Mouse (Mus musculus) monocyte, adult 5-6 weeks (primary cell): ENCODE data around the gene Cphx1. TPM values are rescaled to one million over a fixed set of nuclear protein-coding genes. Genes with fewer than 3 reads are reported as not detected.

ENCODE experiments used
- total RNA-seq: library from RNA; stranded (forward); fragments of 200-1000, 200-491, 200-594 nt; gene quantifications from 3 replicates; pipeline ENCODE4 v1.2.3, GENCODE M21; 2017

The Cphx1 gene
- total RNA-seq, 1 experiment from 2014 or later = 0.19 TPM

Other genes starting within 250 kb of the Cphx1 start
- gene Ppif, start 244.2 kb upstream of the Cphx1 start, total RNA-seq = 3.2 to 11.4 TPM (median 7.9 TPM) in 3 replicates
- gene Zcchc24, start 169.3 kb upstream of the Cphx1 start, total RNA-seq = 10.5 to 11.8 TPM (median 10.9 TPM) in 3 replicates
- 7.9 to 21.5 TPM (median 10.8 TPM) in 3 replicates for gene Anxa11, start 96.1 kb upstream of the Cphx1 start, total RNA-seq
- gene Plac9a, start 35.2 kb upstream of the Cphx1 start, total RNA-seq = not detected in 3 replicates
- 2.8 to 14.1 TPM (median 6.1 TPM) in 3 replicates for gene Tmem254a, start 10.6 kb upstream of the Cphx1 start, total RNA-seq
- gene Duxbl1, start 40.3 kb downstream of the Cphx1 start, total RNA-seq = not detected in 3 replicates
- not detected in 3 replicates for gene Gm9780, start 104.4 kb downstream of the Cphx1 start, total RNA-seq
- gene Tmem254c, start 129.1 kb downstream of the Cphx1 start, total RNA-seq = 21.2 to 71.6 TPM (median 36.3 TPM) in 3 replicates
- gene Cphx2, start 143.2 kb downstream of the Cphx1 start, total RNA-seq = not detected in 3 replicates
- gene Cphx3, start 144.0 kb downstream of the Cphx1 start, total RNA-seq = not detected in 3 replicates
- gene Duxbl2, start 180.0 kb downstream of the Cphx1 start, total RNA-seq = not detected in 3 replicates
- gene Plac9b, start 244.2 kb downstream of the Cphx1 start, total RNA-seq = not detected in 3 replicates